9 mouse cellular contexts compared by ENCODE assay signal in genomic region chr5:151108291-151108897, GRCm38 (mm10).
A peak's percentile ranks its signal among the peaks of the same experiment; 100 is the strongest.
DNase-seq lines count a peak whose midpoint lies in the region; ATAC-seq lines count a peak whose summit lies in the region.
"Had no signal": no experiment of that assay in that cellular context is flagged by ENCODE, and none has a peak within 500 bp of the region (broad histone marks: within the 10 kb centered on the region; RNA-seq: fewer than 3 reads in every experiment).

No protein-coding gene starts in this region.

- H3K4me1 ChIP-seq in kidney, embryonic 16.5 days (ENCODE audit: insufficient read depth, low read length) = peaks cover 18% of the 10 kb centered on the region
- H3K4me1 ChIP-seq in embryonic facial prominence, embryonic 15.5 days = peaks cover 12% of the 10 kb centered on the region
- H3K4me1 ChIP-seq in hindbrain, embryonic 16.5 days (ENCODE audit: control insufficient read depth, insufficient read depth, low read depth, low read length) = 0 out of 2 replicates have a peak, but pooled peaks cover 2% of the 10 kb centered on the region

- no peak for DNase-seq in kidney, adult 9 months
- no peak for DNase-seq in right cerebral cortex, postnatal 36 days (ENCODE audit: low spot score in 2 of 2)
- DNase-seq in thymus, postnatal 10 days (ENCODE audit: low spot score in 2 of 2) = no peak
- DNase-seq in spleen, postnatal 14 days (ENCODE audit: low spot score in 2 of 2) = no peak

- ATAC-seq in kidney, embryonic 16.5 days (ENCODE audit: low FRiP score, low TSS enrichment) = peak; percentile 76
- ATAC-seq in embryonic facial prominence, embryonic 15.5 days (ENCODE audit: insufficient number of reproducible peaks, low FRiP score, low TSS enrichment, low read depth) = no peak; the same call in 1 of the 2 replicates
- no peak for ATAC-seq in hindbrain, embryonic 16.5 days
- peak; percentile 43; the same call in 1 of the 2 replicates for ATAC-seq in megakaryocyte progenitor cell, adult 5-6 weeks (replicated peaks; ENCODE audit: poor library complexity)
- ATAC-seq: forebrain, embryonic 16.5 days had no signal

- H3K9ac ChIP-seq in kidney, embryonic 16.5 days (replicated peaks; ENCODE audit: low read length) = peak overlapping the region; percentile 45
- H3K9ac ChIP-seq in embryonic facial prominence, embryonic 15.5 days = no peak overlapping the region
- 0 out of 2 replicates have a peak overlapping the region, but pooled peaks have one; percentile 14 for H3K9ac ChIP-seq in hindbrain, embryonic 16.5 days (ENCODE audit: low read depth, low read length)

- WGBS in kidney, embryonic 16.5 days = 25% methylated on average over 19 of the region's 19 CpGs
- WGBS in embryonic facial prominence, embryonic 15.5 days = 55% methylated on average over 19 of the region's 19 CpGs
- WGBS in hindbrain, embryonic 16.5 days = 52% methylated on average over 19 of the region's 19 CpGs

- no peaks in the 10 kb centered on the region for H3K27me3 ChIP-seq in kidney, embryonic 16.5 days (ENCODE audit: insufficient read depth, low read length)
- no peaks in the 10 kb centered on the region for H3K27me3 ChIP-seq in embryonic facial prominence, embryonic 15.5 days
- H3K27me3 ChIP-seq in hindbrain, embryonic 16.5 days (replicated peaks; ENCODE audit: control insufficient read depth, insufficient read depth, low read length) = no peaks in the 10 kb centered on the region

- no peaks in the 10 kb centered on the region for H3K36me3 ChIP-seq in kidney, embryonic 16.5 days (ENCODE audit: insufficient read depth, low read length)
- H3K36me3 ChIP-seq in embryonic facial prominence, embryonic 15.5 days = no peaks in the 10 kb centered on the region
- no peaks in the 10 kb centered on the region for H3K36me3 ChIP-seq in hindbrain, embryonic 16.5 days (ENCODE audit: control insufficient read depth, insufficient read depth, low read length)

- H3K4me3 ChIP-seq in kidney, embryonic 16.5 days (ENCODE audit: low read length) = peak overlapping the region; percentile 24
- H3K4me3 ChIP-seq in embryonic facial prominence, embryonic 15.5 days (replicated peaks) = no peak overlapping the region
- H3K4me3 ChIP-seq in hindbrain, embryonic 16.5 days (ENCODE audit: low read length) = no peak overlapping the region; the same call in 1 of the 2 replicates

- peak overlapping the region; percentile 59 for H3K27ac ChIP-seq in kidney, embryonic 16.5 days (ENCODE audit: low read length)
- H3K27ac ChIP-seq in embryonic facial prominence, embryonic 15.5 days (replicated peaks) = 0 out of 2 replicates have a peak overlapping the region, but pooled peaks have one; percentile 2
- H3K27ac ChIP-seq in hindbrain, embryonic 16.5 days (ENCODE audit: low read depth, low read length) = no peak overlapping the region; the same call in 1 of the 2 replicates

- H3K9me3 ChIP-seq in kidney, embryonic 16.5 days (ENCODE audit: low read length) = no peaks in the 10 kb centered on the region
- no peaks in the 10 kb centered on the region for H3K9me3 ChIP-seq in embryonic facial prominence, embryonic 15.5 days (replicated peaks)
- no peaks in the 10 kb centered on the region for H3K9me3 ChIP-seq in hindbrain, embryonic 16.5 days (ENCODE audit: control insufficient read depth, low read length)

- peak overlapping the region; percentile 48 for H3K4me2 ChIP-seq in kidney, embryonic 16.5 days (replicated peaks; ENCODE audit: low read depth, low read length)
- peak overlapping the region; percentile 17; the same call in 1 of the 2 replicates for H3K4me2 ChIP-seq in embryonic facial prominence, embryonic 15.5 days (replicated peaks)
- H3K4me2 ChIP-seq in hindbrain, embryonic 16.5 days (ENCODE audit: low read length) = peak overlapping the region; percentile 31

Comparison
In these comparisons a context has a peak if more than half of its experiments do, and no peak if none do; other contexts are left out.
1. ATAC-seq: peak in kidney, embryonic 16.5 days (single experiment) and megakaryocyte progenitor cell, adult 5-6 weeks (single experiment); none in embryonic facial prominence, embryonic 15.5 days (single experiment) and hindbrain, embryonic 16.5 days (single experiment).
2. Peak in every context shown above with its lines, with median percentiles within 50 percentile points of each other: H3K4me2 ChIP-seq.